Mouse (Mus musculus): ENCODE measurements at regions not wholly inside any gene's neighbourhood (a gene's known extent, or its start where the extent isn't known, plus 50 kb on each side); places are given as distances from the start of the nearest gene placed in this dataset.
A peak's percentile ranks its signal among the peaks of the same experiment; 100 is the strongest.
"Not testable (repeated sequence)": the region's sequence is repeated elsewhere in the genome, so short reads cannot be mapped to it uniquely, and the experiment has no call there.

GRCm38 (mm10) chr9:85637274-85637673 is 111.9 kb downstream of the Ibtk start:
- no peaks in the 10 kb centered on the region for H3K4me1 ChIP-seq (ENCODE audit: control insufficient read depth, insufficient read depth, low read length)
- H3K4me3 ChIP-seq (ENCODE audit: insufficient read depth, low read length) = no peak overlapping the region
- no peak for TF ChIP-seq POLR2A (IDR thresholded peaks at IDR 0.05; ENCODE audit: low read depth, low read length)
- TF ChIP-seq CTCF (IDR thresholded peaks at IDR 0.05; ENCODE audit: borderline replicate concordance, insufficient read depth, low read length) = no peak
- H3K27ac ChIP-seq (ENCODE audit: insufficient read depth, low read length) = no peak overlapping the region

GRCm38 (mm10) chr9:85636131-85636447 is 113.0 kb downstream of the Ibtk start:
- Histone ChIP-seq H3K4me1 (ENCODE audit: control insufficient read depth, insufficient read depth, low read length) (no peaks in the 10 kb centered on the region), H3K4me3 (ENCODE audit: insufficient read depth, low read length) (no peak overlapping the region), H3K27ac (ENCODE audit: insufficient read depth, low read length) (no peak overlapping the region)
- TF ChIP-seq CTCF (IDR thresholded peaks at IDR 0.05; ENCODE audit: borderline replicate concordance, insufficient read depth, low read length) (no peak), POLR2A (IDR thresholded peaks at IDR 0.05; ENCODE audit: low read depth, low read length) (no peak)

GRCm38 (mm10) chr9:85635438-85636130 is 113.5 kb downstream of the Ibtk start:
- no peaks in the 10 kb centered on the region for H3K4me1 ChIP-seq (ENCODE audit: control insufficient read depth, insufficient read depth, low read length)
- no peak overlapping the region for H3K27ac ChIP-seq (ENCODE audit: insufficient read depth, low read length)
- H3K4me3 ChIP-seq (ENCODE audit: insufficient read depth, low read length) = no peak overlapping the region
- TF ChIP-seq POLR2A (IDR thresholded peaks at IDR 0.05; ENCODE audit: low read depth, low read length) (no peak), CTCF (IDR thresholded peaks at IDR 0.05; ENCODE audit: borderline replicate concordance, insufficient read depth, low read length) (no peak)

GRCm38 (mm10) chr9:85634786-85635185 is 114.3 kb downstream of the Ibtk start:
- not testable (repeated sequence) for H3K4me1 ChIP-seq (ENCODE audit: control insufficient read depth, insufficient read depth, low read length); H3K4me3 ChIP-seq (ENCODE audit: insufficient read depth, low read length)

GRCm38 (mm10) chr9:85617972-85618371 is 131.2 kb downstream of the Ibtk start:
- Histone ChIP-seq H3K4me1 (ENCODE audit: control insufficient read depth, insufficient read depth, low read length) (peaks cover 9% of the 10 kb centered on the region), H3K4me3 (ENCODE audit: insufficient read depth, low read length) (no peak overlapping the region), H3K27ac (ENCODE audit: insufficient read depth, low read length) (peak overlapping the region; percentile 62)
- no peak for TF ChIP-seq CTCF (IDR thresholded peaks at IDR 0.05; ENCODE audit: borderline replicate concordance, insufficient read depth, low read length)
- no peak for TF ChIP-seq POLR2A (IDR thresholded peaks at IDR 0.05; ENCODE audit: low read depth, low read length)

More at GRCm38 (mm10) chr9:85634786-85635185, 114.3 kb downstream of the Ibtk start:
- not testable (repeated sequence) for H3K27ac ChIP-seq (ENCODE audit: insufficient read depth, low read length)

- H3K4me1 ChIP-seq (ENCODE audit: control insufficient read depth, insufficient read depth, low read length) = peaks cover 9% of the 10 kb centered on the region
- TF ChIP-seq POLR2A (IDR thresholded peaks at IDR 0.05; ENCODE audit: low read depth, low read length) = no peak
- no peak for TF ChIP-seq CTCF (IDR thresholded peaks at IDR 0.05; ENCODE audit: borderline replicate concordance, insufficient read depth, low read length)
Observed at GRCm38 (mm10) chr9:85617177-85617777, 131.9 kb downstream of the Ibtk start.

GRCm38 (mm10) chr9:85616266-85616869 is 132.8 kb downstream of the Ibtk start:
- peak overlapping the region; percentile 62 for H3K27ac ChIP-seq (ENCODE audit: insufficient read depth, low read length)
- peaks cover 9% of the 10 kb centered on the region for H3K4me1 ChIP-seq (ENCODE audit: control insufficient read depth, insufficient read depth, low read length)
- H3K4me3 ChIP-seq (ENCODE audit: insufficient read depth, low read length) = no peak overlapping the region
- TF ChIP-seq CTCF (IDR thresholded peaks at IDR 0.05; ENCODE audit: borderline replicate concordance, insufficient read depth, low read length) (no peak), POLR2A (IDR thresholded peaks at IDR 0.05; ENCODE audit: low read depth, low read length) (no peak)

More at GRCm38 (mm10) chr9:85617177-85617777, 131.9 kb downstream of the Ibtk start:
- H3K4me3 ChIP-seq (ENCODE audit: insufficient read depth, low read length) = no peak overlapping the region
- peak overlapping the region; percentile 62 for H3K27ac ChIP-seq (ENCODE audit: insufficient read depth, low read length)

- Histone ChIP-seq H3K4me1 (ENCODE audit: control insufficient read depth, insufficient read depth, low read length) (no peaks in the 10 kb centered on the region; the same call in 1 of the 2 replicates), H3K27ac (ENCODE audit: insufficient read depth, low read length) (no peak overlapping the region), H3K4me3 (ENCODE audit: insufficient read depth, low read length) (no peak overlapping the region)
- TF ChIP-seq POLR2A (IDR thresholded peaks at IDR 0.05; ENCODE audit: low read depth, low read length) (no peak), CTCF (IDR thresholded peaks at IDR 0.05; ENCODE audit: borderline replicate concordance, insufficient read depth, low read length) (no peak)
Observed at GRCm38 (mm10) chr9:85609152-85609551, 140.0 kb downstream of the Ibtk start.

GRCm38 (mm10) chr9:85596959-85597358 is 152.2 kb downstream of the Ibtk start:
- no peak for TF ChIP-seq CTCF (IDR thresholded peaks at IDR 0.05; ENCODE audit: borderline replicate concordance, insufficient read depth, low read length)
- TF ChIP-seq POLR2A (IDR thresholded peaks at IDR 0.05; ENCODE audit: low read depth, low read length) = no peak
- Histone ChIP-seq H3K27ac (ENCODE audit: insufficient read depth, low read length) (no peak overlapping the region), H3K4me1 (ENCODE audit: control insufficient read depth, insufficient read depth, low read length) (peaks cover 15% of the 10 kb centered on the region), H3K4me3 (ENCODE audit: insufficient read depth, low read length) (no peak overlapping the region)

GRCm38 (mm10) chr9:85593867-85594266 is 155.3 kb downstream of the Ibtk start:
- Histone ChIP-seq H3K4me3 (ENCODE audit: insufficient read depth, low read length) (no peak overlapping the region), H3K4me1 (ENCODE audit: control insufficient read depth, insufficient read depth, low read length) (peaks cover 15% of the 10 kb centered on the region), H3K27ac (ENCODE audit: insufficient read depth, low read length) (peak overlapping the region; percentile 82; the same call in 1 of the 2 replicates)
- TF ChIP-seq POLR2A (IDR thresholded peaks at IDR 0.05; ENCODE audit: low read depth, low read length) (no peak), CTCF (IDR thresholded peaks at IDR 0.05; ENCODE audit: borderline replicate concordance, insufficient read depth, low read length) (no peak)

All from embryonic fibroblast, embryonic 13.5 days (primary cell).